Mouse (Mus musculus): ENCODE results near the gene Gne. TPM values are rescaled to one million over a fixed set of nuclear protein-coding genes. Genes with fewer than 3 reads are reported as not detected.

The Gne gene
- 31.0 TPM for polyA plus RNA-seq (2017; shearing (Covaris generic))

DNA sequence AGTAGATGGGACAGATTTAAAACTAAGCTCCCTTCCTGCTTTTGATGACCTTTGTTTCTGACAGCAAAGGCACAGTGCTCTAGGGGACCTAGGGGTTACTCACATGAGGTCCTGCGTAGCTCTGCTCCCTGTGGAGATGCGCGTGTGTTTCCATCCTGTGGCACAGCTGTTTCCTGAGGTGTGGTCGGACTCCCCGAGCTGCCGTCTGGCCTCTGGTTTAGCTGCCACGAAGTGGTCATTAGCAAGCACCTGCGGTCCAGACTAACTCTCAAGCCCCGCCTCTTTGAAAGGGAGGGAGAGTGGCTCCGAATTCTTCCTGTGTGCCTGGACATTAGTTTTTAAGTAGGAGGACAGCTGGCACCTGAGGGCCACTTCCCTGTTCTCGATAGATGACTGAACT lies at the start of gene Gne:
Gene Gne (minus strand): TSS at position 233 of the 400 bp plus-strand sequence.

DNA sequence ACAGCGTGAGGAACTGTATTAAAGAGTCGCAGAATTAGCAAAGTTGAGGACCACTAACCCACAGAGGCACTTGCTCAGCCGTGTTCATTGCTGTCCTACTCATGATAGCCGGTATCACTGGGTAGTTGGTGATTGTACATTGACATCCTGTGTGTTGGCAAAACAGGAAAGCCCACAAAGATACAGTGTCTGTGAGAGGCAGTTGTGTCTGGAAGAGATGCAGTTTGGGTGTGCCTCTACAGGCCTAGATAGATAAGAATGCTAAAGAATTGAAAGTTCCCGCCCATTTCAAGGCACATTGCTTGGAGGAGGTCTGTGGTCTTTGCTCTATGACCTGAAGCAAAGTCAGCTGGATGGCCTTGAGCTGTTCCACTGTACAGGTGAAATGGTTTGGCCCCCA lies 79.9 kb downstream of the Gne start, which contains the start of gene Clta:
Gene Clta (plus strand): TSS at position 327 of the 400 bp plus-strand sequence.

Other genes with a start within 250 kb of the Gne start
- gene Olfr157, start 244.0 kb downstream of the Gne start, polyA plus RNA-seq (2017; shearing (Covaris generic)), result 0.22 TPM
- gene Olfr155, start 232.6 kb downstream of the Gne start, polyA plus RNA-seq (2017; shearing (Covaris generic)), result not detected
- gene Reck, start 208.6 kb downstream of the Gne start, polyA plus RNA-seq (2017; shearing (Covaris generic)), result 3.1 TPM
- gene Glipr2, start 126.8 kb downstream of the Gne start, polyA plus RNA-seq (2017; shearing (Covaris generic)), result 205 TPM
- not detected for gene Ccin, start 100.7 kb downstream of the Gne start, polyA plus RNA-seq (2017; shearing (Covaris generic))
- gene Clta, start 79.7 kb downstream of the Gne start, polyA plus RNA-seq (2017; shearing (Covaris generic)), result 70.4 TPM
- gene Rnf38, start 149.6 kb upstream of the Gne start, polyA plus RNA-seq (2017; shearing (Covaris generic)), result 43.9 TPM
- 5.2 TPM for gene Melk, start 216.7 kb upstream of the Gne start, polyA plus RNA-seq (2017; shearing (Covaris generic))